Mouse (Mus musculus): ENCODE results near the gene Sord.
"Not testable (repeated sequence)": the region's sequence is repeated elsewhere in the genome, so short reads cannot be mapped to it uniquely, and the experiment has no call there.

The Sord gene

GRCm38 (mm10) chr2:122234611-122235288 lies at the start of gene Sord:
TSS of gene Sord (plus strand) at chr2:122234749.
- peak; percentile 94 for DNase-seq (ENCODE audit: extremely low spot score)

GRCm38 (mm10) chr2:122185086-122185485 lies 49.5 kb upstream of the Sord start:
- DNase-seq (ENCODE audit: extremely low spot score), result no peak

- no peak for DNase-seq (ENCODE audit: extremely low spot score)
Measured at GRCm38 (mm10) chr2:122186106-122186505, 48.4 kb upstream of the Sord start, which contains the start of the genes Patl2 and Terb2. TSS of gene Patl2 (minus strand) at chr2:122186189. TSS of gene Terb2 (plus strand) at chr2:122186272.

GRCm38 (mm10) chr2:122186751-122187150 lies 47.8 kb upstream of the Sord start:
- no peak for DNase-seq (ENCODE audit: extremely low spot score)

GRCm38 (mm10) chr2:122191849-122192248 lies 42.7 kb upstream of the Sord start:
- no peak for DNase-seq (ENCODE audit: extremely low spot score)

GRCm38 (mm10) chr2:122194509-122194929 lies 40.0 kb upstream of the Sord start:
- DNase-seq (ENCODE audit: extremely low spot score), result peak; percentile 9

GRCm38 (mm10) chr2:122201501-122201900 lies 33.0 kb upstream of the Sord start:
- no peak for DNase-seq (ENCODE audit: extremely low spot score)

- no peak for DNase-seq (ENCODE audit: extremely low spot score)
Measured at GRCm38 (mm10) chr2:122206440-122207107, 28.0 kb upstream of the Sord start.

- DNase-seq (ENCODE audit: extremely low spot score), result peak; percentile 29
Measured at GRCm38 (mm10) chr2:122210534-122211228, 23.9 kb upstream of the Sord start.

- not testable (repeated sequence) for DNase-seq (ENCODE audit: extremely low spot score)
Measured at GRCm38 (mm10) chr2:122217075-122217474, 17.5 kb upstream of the Sord start.

GRCm38 (mm10) chr2:122218234-122218633 lies 16.3 kb upstream of the Sord start:
- DNase-seq (ENCODE audit: extremely low spot score), result no peak

GRCm38 (mm10) chr2:122221378-122221777 lies 13.2 kb upstream of the Sord start:
- DNase-seq (ENCODE audit: extremely low spot score), result no peak

GRCm38 (mm10) chr2:122221798-122222197 lies 12.8 kb upstream of the Sord start:
- no peak for DNase-seq (ENCODE audit: extremely low spot score)

- no peak for DNase-seq (ENCODE audit: extremely low spot score)
Measured at GRCm38 (mm10) chr2:122222272-122222671, 12.3 kb upstream of the Sord start.

- DNase-seq (ENCODE audit: extremely low spot score), result no peak
Measured at GRCm38 (mm10) chr2:122223654-122224053, 10.9 kb upstream of the Sord start.

- no peak for DNase-seq (ENCODE audit: extremely low spot score)
Measured at GRCm38 (mm10) chr2:122230395-122230794, 4.2 kb upstream of the Sord start.

- no peak for DNase-seq (ENCODE audit: extremely low spot score)
Measured at GRCm38 (mm10) chr2:122231616-122232015, 2.9 kb upstream of the Sord start.

- DNase-seq (ENCODE audit: extremely low spot score), result no peak
Measured at GRCm38 (mm10) chr2:122233341-122233740, 1.2 kb upstream of the Sord start.

- peak; percentile 48 for DNase-seq (ENCODE audit: extremely low spot score)
Measured at GRCm38 (mm10) chr2:122233759-122234557, 591 bp upstream of the Sord start.

GRCm38 (mm10) chr2:122235425-122235824 lies 876 bp downstream of the Sord start:
- DNase-seq (ENCODE audit: extremely low spot score), result no peak

- DNase-seq (ENCODE audit: extremely low spot score), result no peak
Measured at GRCm38 (mm10) chr2:122236321-122236720, 1.8 kb downstream of the Sord start.

All from embryo, embryonic 9.5 days (tissue).